Mouse (Mus musculus) heart, adult 2 months (tissue): Measurements from ENCODE around the gene Pml. TPM values are rescaled to one million over a fixed set of nuclear protein-coding genes. Genes with fewer than 3 reads are reported as not detected.
A peak's percentile ranks its signal among the peaks of the same experiment; 100 is the strongest.

Source experiments
- DNase-seq, 2 experiments: peaks; one replicate each; pipeline ENCODE4 v3.0.0; 2021
- H3K27ac ChIP-seq: fragments of 200-600 bp; 2 replicates; pipeline ENCODE4 v1.8.1; 2022
- H3K27me3 ChIP-seq: fragments of 200-500 bp; 2 replicates; pipeline ENCODE4 v1.6.1; 2012; ENCODE audit warnings: mild to moderate bottlenecking, low read length, inconsistent platforms, mixed read lengths; ENCODE audit not compliant: control insufficient read depth, insufficient read depth
- H3K36me3 ChIP-seq: fragments of 200-500 bp; 2 replicates; pipeline ENCODE4 v1.6.1; 2012; ENCODE audit warnings: low read length, inconsistent platforms; ENCODE audit not compliant: control insufficient read depth, insufficient read depth
- H3K4me1 ChIP-seq: fragments of 200-500 bp; 2 replicates; pipeline ENCODE4 v1.6.1; 2011; ENCODE audit warnings: low read length; ENCODE audit not compliant: control insufficient read depth, insufficient read depth
- H3K4me3 ChIP-seq: fragments of 200-600 bp; 2 replicates; pipeline ENCODE4 v1.8.1; 2022
- H3K79me2 ChIP-seq: fragments of 200-500 bp; replicated peaks from 2 replicates; pipeline ENCODE4 v1.6.1; 2012; ENCODE audit warnings: mild to moderate bottlenecking, inconsistent platforms, low read length, moderate library complexity, mixed read lengths; ENCODE audit not compliant: control insufficient read depth, insufficient read depth
- H3K9ac ChIP-seq: fragments of 200-500 bp; 2 replicates; pipeline ENCODE4 v1.6.1; 2012; ENCODE audit warnings: low read depth, mild to moderate bottlenecking, control low read depth, inconsistent platforms, low read length, mixed read lengths
- CTCF ChIP-seq: fragments of 200-600 bp; IDR thresholded peaks from 2 replicates; pipeline ENCODE4 v1.8.1; 2022; ENCODE audit warnings: antibody characterized with exemption, mild to moderate bottlenecking, moderate library complexity
- EP300 ChIP-seq: fragments of 200-500 bp; IDR thresholded peaks from 2 replicates; pipeline ENCODE4 v1.6.1; 2011; ENCODE audit warnings: low read depth, low read length, control low read depth; ENCODE audit not compliant: insufficient read depth
- POLR2A ChIP-seq: fragments of 200-500 bp; IDR thresholded peaks from 2 replicates; pipeline ENCODE4 v1.6.1; 2011; ENCODE audit warnings: mild to moderate bottlenecking, low read depth, low read length, control low read depth; ENCODE audit not compliant: insufficient read depth
- WGBS: fragments of 180-500 bp; shearing (Covaris S2); methylation state at CpG from one replicate; pipeline ENCODE4 v1.1.7; 2018; 5-methylcytosine and 5-hydroxymethylcytosine counted together
- intact Hi-C: fragments of 180-260 bp; cut with DNase I; formaldehyde crosslinking; loops from one replicate; pipeline ENCODE4 v1.15.1; 2025
- polyA plus RNA-seq: library from polyadenylated mRNA; depleted of rRNA; stranded (reverse); fragments of >200 nt; gene quantifications from 2 replicates; pipeline ENCODE4 v1.2.3, GENCODE M21; 2012
- total RNA-seq, 2 experiments: library from RNA; stranded (reverse); gene quantifications; 2 replicates each; pipeline ENCODE4 v1.2.3; 2021

Pml gene
- total and polyA plus RNA-seq, 3 experiments, result 7.5 to 10.4 (median 8.2) TPM

- Histone ChIP-seq H3K27ac (no peak overlapping the region), H3K36me3 (no peaks in the 10 kb centered on the region), H3K9ac (no peak overlapping the region), H3K79me2 (no peaks in the 10 kb centered on the region), H3K27me3 (no peaks in the 10 kb centered on the region), H3K4me1 (peaks cover 1% of the 10 kb centered on the region; the same call in 1 of the 2 replicates), H3K4me3 (no peak overlapping the region)
- WGBS, result 61% methylated on average over 9 of the region's 9 CpGs
- DNase-seq, result peak; percentile 52 to 59
- TF ChIP-seq EP300, result no peak
- TF ChIP-seq CTCF, result no peak
- TF ChIP-seq POLR2A, result no peak
- intact Hi-C loops, result loop anchor here (1.0 to 2.0 kb wide), 2 partner anchors 41 to 54 kb away; no protein-coding TSS in a partner anchor
Observed at GRCm38 (mm10) chr9:58225915-58226913, 23.4 kb downstream of the Pml start.

- H3K9ac ChIP-seq, result no peak overlapping the region
- TF ChIP-seq CTCF (no peak), EP300 (no peak), POLR2A (no peak)
- DNase-seq, result no peak
- intact Hi-C loops, result no loop called here
- no peak overlapping the region for H3K27ac ChIP-seq
- no peaks in the 10 kb centered on the region for H3K36me3 ChIP-seq
- no peaks in the 10 kb centered on the region for H3K79me2 ChIP-seq
- peaks cover 1% of the 10 kb centered on the region; the same call in 1 of the 2 replicates for H3K4me1 ChIP-seq
- no peaks in the 10 kb centered on the region for H3K27me3 ChIP-seq
- no peak overlapping the region for H3K4me3 ChIP-seq
- 89% methylated on average over 2 of the region's 2 CpGs for WGBS
Observed at GRCm38 (mm10) chr9:58224356-58224755, 25.2 kb downstream of the Pml start.

- no peak overlapping the region for H3K4me3 ChIP-seq
- H3K27ac ChIP-seq, result no peak overlapping the region
- no peaks in the 10 kb centered on the region for H3K4me1 ChIP-seq
- H3K9ac ChIP-seq, result no peak overlapping the region
- no peaks in the 10 kb centered on the region for H3K27me3 ChIP-seq
- TF ChIP-seq CTCF (peak; percentile 79), EP300 (0 out of 2 replicates have a peak, but pooled peaks have one; percentile 37), POLR2A (no peak)
- no peaks in the 10 kb centered on the region for H3K79me2 ChIP-seq
- WGBS, result 68% methylated on average over 24 of the region's 24 CpGs
- DNase-seq, result no peak
- H3K36me3 ChIP-seq, result no peaks in the 10 kb centered on the region
- intact Hi-C loops, result no loop called here
Observed at GRCm38 (mm10) chr9:58220218-58220903, 29.2 kb downstream of the Pml start.

GRCm38 (mm10) chr9:58218539-58218938 lies 31.0 kb downstream of the Pml start:
- no peaks in the 10 kb centered on the region; the same call in 1 of the 2 replicates for H3K4me1 ChIP-seq
- DNase-seq, result no peak
- WGBS, result 95% methylated on average over 3 of the region's 3 CpGs
- no peaks in the 10 kb centered on the region for H3K79me2 ChIP-seq
- no peak overlapping the region for H3K27ac ChIP-seq
- no peaks in the 10 kb centered on the region for H3K36me3 ChIP-seq
- no peak for TF ChIP-seq EP300
- no peak for TF ChIP-seq CTCF
- TF ChIP-seq POLR2A, result no peak
- intact Hi-C loops, result no loop called here
- no peak overlapping the region for H3K9ac ChIP-seq
- H3K4me3 ChIP-seq, result no peak overlapping the region
- no peaks in the 10 kb centered on the region for H3K27me3 ChIP-seq

GRCm38 (mm10) chr9:58216402-58216801 lies 33.2 kb downstream of the Pml start:
- TF ChIP-seq CTCF, result peak; percentile 60
- TF ChIP-seq EP300, result no peak
- no peak for TF ChIP-seq POLR2A
- no peak for DNase-seq
- Histone ChIP-seq H3K27me3 (no peaks in the 10 kb centered on the region), H3K4me3 (no peak overlapping the region), H3K9ac (no peak overlapping the region), H3K79me2 (no peaks in the 10 kb centered on the region), H3K36me3 (no peaks in the 10 kb centered on the region), H3K4me1 (no peaks in the 10 kb centered on the region; the same call in 1 of the 2 replicates), H3K27ac (no peak overlapping the region)
- intact Hi-C loops, result no loop called here
- 60% methylated on average over 6 of the region's 6 CpGs for WGBS
